Mouse (Mus musculus) liver, adult 2 months (tissue): Measurements from ENCODE around the gene Gm20388.

Source experiments
- CTCF ChIP-seq: fragments of 200-500 bp; IDR thresholded peaks from 2 replicates; pipeline ENCODE4 v1.5.1; 2011; ENCODE audit warnings: low read depth, low read length, control low read depth
- POLR2A ChIP-seq: fragments of 200-500 bp; IDR thresholded peaks from 2 replicates; pipeline ENCODE4 v1.6.1; 2011; ENCODE audit warnings: low read length, control low read depth; ENCODE audit not compliant: insufficient read depth; ENCODE audit errors: extremely low read depth

- TF ChIP-seq CTCF, result no peak
- TF ChIP-seq POLR2A, result no peak
These were observed 2904.0 kb downstream of the Gm20388 start for GRCm38 (mm10) chr8:122814608-122815007.
